Mouse (Mus musculus): ENCODE measurements around the gene Oscar.

The Oscar gene

GRCm38 (mm10) chr7:3616057-3616388 is at the start of gene Oscar:
TSS of gene Oscar (minus strand) at chr7:3616157.
- no peak for DNase-seq

- DNase-seq = peak; percentile 95
Measured at GRCm38 (mm10) chr7:3665215-3666114, 49.5 kb upstream of the Oscar start, which contains the start of gene Leng1. TSS of gene Leng1 (minus strand) at chr7:3665840.

- DNase-seq = peak; percentile 34
Measured at GRCm38 (mm10) chr7:3664524-3665214, 48.7 kb upstream of the Oscar start.

GRCm38 (mm10) chr7:3658578-3658977 is 42.6 kb upstream of the Oscar start:
- no peak for DNase-seq

- no peak for DNase-seq
Measured at GRCm38 (mm10) chr7:3656966-3657365, 41.0 kb upstream of the Oscar start.

- no peak for DNase-seq
Measured at GRCm38 (mm10) chr7:3646641-3647040, 30.7 kb upstream of the Oscar start.

- DNase-seq = no peak
Measured at GRCm38 (mm10) chr7:3646188-3646587, 30.2 kb upstream of the Oscar start.

GRCm38 (mm10) chr7:3645488-3646025 is 29.6 kb upstream of the Oscar start:
- DNase-seq = no peak

- peak; percentile 98 for DNase-seq
Measured at GRCm38 (mm10) chr7:3644672-3645487, 28.9 kb upstream of the Oscar start, which contains the start of gene Cnot3. TSS of gene Cnot3 (plus strand) at chr7:3645268.

- peak; percentile 95 for DNase-seq
Measured at GRCm38 (mm10) chr7:3644348-3644671, 28.4 kb upstream of the Oscar start.

GRCm38 (mm10) chr7:3643843-3644242 is 27.9 kb upstream of the Oscar start:
- no peak for DNase-seq

- DNase-seq = no peak
Measured at GRCm38 (mm10) chr7:3643412-3643811, 27.5 kb upstream of the Oscar start.

GRCm38 (mm10) chr7:3630478-3630815 is 14.5 kb upstream of the Oscar start:
- no peak for DNase-seq

GRCm38 (mm10) chr7:3629543-3630477 is 13.9 kb upstream of the Oscar start, which contains the start of the genes Tfpt and Prpf31:
TSS of gene Tfpt (minus strand) at chr7:3629929.
TSS of gene Prpf31 (plus strand) at chr7:3629985.
- peak; percentile 91 for DNase-seq

- DNase-seq = no peak
Measured at GRCm38 (mm10) chr7:3629030-3629429, 13.1 kb upstream of the Oscar start.

- peak; percentile 91 for DNase-seq
Measured at GRCm38 (mm10) chr7:3617242-3617995, 1.5 kb upstream of the Oscar start, which contains the start of gene Ndufa3. TSS of gene Ndufa3 (plus strand) at chr7:3617373.

- DNase-seq = peak; percentile 18
Measured at GRCm38 (mm10) chr7:3616389-3617241, 658 bp upstream of the Oscar start.

- no peak for DNase-seq
Measured at GRCm38 (mm10) chr7:3614021-3614420, 1.9 kb downstream of the Oscar start.

- DNase-seq = no peak
Measured at GRCm38 (mm10) chr7:3611006-3611405, 5.0 kb downstream of the Oscar start.

GRCm38 (mm10) chr7:3610437-3610836 is 5.5 kb downstream of the Oscar start:
- DNase-seq = no peak
